Mouse (Mus musculus) inflammation-experienced regulatory T-cells, adult 6 months (primary cell): ENCODE results near the gene Tsks. TPM values are rescaled to one million over a fixed set of nuclear protein-coding genes. Genes with fewer than 3 reads are reported as not detected.

Experiments
- ATAC-seq: one replicate; pipeline ENCODE4 v1.8.0; 2017
- polyA plus RNA-seq, 3 experiments: library from polyadenylated mRNA; unstranded; fragments of 100-300 nt; shearing (Covaris generic); gene quantifications; one replicate each; pipeline ENCODE4 v1.2.1; 2017

Tsks gene
- polyA plus RNA-seq, 3 experiments from 2014 or later: not detected

DNA sequence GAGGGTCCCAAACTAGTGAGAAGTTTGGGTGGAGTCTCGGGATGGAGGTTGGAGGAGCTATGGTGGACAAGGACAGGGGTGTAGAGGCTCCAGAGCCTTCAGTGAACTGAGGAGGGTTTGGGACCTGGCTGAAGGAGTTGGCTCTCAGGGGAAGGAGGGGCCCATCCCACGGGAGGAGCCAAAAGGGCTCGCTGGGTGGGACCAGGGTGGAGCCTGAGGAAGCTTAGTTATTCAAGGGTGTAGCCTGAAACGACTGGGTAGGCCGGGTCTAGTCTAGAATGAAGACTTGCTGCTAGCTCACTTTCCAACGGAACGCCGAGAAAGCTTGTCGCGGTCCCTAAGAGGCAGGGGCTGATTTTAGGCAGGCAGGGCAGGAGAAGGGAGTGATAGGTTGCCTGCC, 9.0 kb downstream of the Tsks start:
- ATAC-seq: no peak

DNA sequence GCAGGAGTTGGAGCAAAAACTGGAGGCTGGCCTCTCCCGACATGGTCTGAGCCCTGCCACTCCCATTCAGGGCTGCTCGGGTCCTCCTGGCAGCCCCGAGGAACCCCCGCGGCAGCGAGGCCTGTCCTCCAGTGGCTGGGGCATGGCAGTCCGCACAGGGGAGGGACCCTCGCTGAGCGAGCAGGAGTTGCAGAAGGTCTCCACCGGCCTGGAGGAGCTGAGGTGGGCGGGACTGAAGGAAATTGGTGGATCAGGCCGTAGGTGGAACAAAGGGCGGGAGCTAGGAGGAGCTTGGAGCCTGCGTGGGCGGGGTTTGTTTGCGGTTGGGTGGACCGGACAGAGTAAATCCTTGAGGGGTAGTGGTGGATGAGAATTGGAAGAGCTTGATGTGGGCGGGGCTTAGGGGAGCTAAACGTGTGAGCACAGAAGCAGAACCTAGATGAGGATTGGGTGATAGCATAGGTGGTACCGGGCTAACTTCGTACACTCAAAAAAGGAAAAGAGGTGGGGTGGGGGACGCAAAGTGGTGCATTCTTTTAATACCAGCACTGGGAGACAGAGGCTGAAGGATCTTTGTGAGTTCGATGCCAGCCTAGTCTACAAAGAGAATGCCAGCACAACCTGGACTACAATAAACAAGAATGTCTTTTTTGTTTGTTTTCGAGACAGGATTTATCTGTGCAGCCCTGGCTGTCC, 9.8 kb downstream of the Tsks start:
- ATAC-seq: peak; percentile 56

DNA sequence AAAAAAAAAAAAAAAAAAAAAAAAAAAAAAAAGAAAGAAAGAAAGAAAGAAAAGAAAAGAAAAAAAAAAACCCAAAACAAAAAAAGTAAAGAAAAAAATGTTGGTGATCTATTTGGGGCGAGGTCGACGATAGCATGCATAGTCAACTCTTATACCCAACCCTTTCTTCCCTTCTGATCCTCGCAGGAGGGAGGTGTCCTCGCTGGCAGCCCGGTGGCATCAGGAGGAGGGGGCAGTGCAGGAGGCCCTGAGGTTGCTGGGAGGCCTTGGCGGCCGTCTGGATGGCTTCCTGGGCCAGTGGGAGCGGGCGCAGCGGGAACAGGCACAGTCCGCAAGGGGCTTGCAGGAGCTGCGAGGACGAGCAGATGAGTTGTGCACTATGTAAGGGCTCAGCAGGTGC, 10.6 kb downstream of the Tsks start:
- ATAC-seq: no peak

DNA sequence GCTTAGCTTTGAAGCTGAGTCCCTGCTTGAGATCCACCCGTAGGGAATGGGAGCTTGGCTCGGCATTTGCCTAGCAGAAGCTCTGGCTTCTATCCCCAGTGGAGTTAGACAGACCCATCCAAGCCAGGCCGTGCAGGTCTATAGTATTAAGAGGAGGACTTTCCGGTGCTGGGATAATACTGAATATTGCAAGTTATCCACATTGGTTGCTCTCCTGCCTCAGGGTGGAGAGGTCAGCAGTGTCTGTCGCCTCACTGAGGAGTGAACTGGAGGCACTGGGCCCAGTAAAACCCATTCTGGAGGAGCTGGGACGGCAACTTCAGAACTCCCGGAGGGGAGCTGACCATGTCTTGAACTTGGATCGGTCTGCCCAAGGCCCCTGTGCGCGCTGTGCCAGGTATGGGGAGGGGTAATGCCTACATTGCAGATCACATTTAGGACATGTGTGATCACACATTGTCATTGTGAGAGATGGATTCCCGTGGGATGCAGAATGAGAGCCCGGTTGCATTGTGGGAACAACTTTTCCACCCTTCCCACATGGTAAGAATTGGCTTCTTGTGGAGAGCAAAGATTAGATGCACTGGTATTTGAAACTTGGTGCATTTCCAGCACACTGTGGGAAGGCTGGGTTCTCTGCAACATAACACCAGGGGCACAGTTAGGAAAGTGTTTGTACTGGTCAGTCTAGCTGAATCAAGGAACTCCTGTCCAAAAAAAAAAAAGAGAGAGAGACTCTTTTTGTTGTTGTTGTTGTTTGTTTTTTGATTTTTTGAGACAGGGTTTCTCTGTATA, 11.3 kb downstream of the Tsks start:
- ATAC-seq: no peak

DNA sequence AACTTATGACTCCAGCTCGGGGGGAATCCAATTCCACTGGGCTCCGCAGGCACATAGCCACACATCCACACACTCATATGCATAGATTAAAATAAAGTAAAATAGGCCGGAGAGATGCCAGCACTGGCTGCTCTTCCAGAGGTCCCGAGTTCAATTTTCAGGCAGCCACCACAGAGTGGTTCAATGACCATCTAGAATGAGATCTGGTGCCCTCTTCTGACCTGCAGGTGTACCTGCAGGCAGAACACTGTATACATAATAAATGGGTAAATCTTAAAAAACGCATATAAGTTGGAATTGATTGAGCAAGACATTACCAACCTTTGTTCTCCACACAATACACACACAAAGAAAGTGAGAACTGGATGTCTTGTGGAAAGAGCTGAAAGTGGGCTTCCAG, 12.6 kb downstream of the Tsks start:
- no peak for ATAC-seq

DNA sequence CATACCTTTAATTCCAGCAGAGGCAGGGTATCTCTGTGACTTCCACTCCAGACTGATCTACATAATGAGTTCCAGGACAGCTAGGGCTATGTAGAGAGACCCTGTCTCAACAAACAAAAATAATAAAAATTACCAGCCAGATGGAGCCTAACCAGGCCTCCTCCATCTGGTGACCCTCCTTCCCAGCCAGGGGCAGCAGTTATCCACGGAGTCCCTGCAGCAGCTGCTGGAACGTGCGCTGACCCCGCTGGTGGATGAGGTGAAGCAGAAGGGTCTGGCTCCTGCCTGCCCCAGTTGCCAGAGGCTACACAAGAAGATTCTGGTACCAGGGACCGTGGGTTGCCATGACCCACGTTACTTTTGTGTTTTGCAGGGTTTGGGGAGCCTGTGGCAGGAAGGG, 13.3 kb downstream of the Tsks start:
- no peak for ATAC-seq

DNA sequence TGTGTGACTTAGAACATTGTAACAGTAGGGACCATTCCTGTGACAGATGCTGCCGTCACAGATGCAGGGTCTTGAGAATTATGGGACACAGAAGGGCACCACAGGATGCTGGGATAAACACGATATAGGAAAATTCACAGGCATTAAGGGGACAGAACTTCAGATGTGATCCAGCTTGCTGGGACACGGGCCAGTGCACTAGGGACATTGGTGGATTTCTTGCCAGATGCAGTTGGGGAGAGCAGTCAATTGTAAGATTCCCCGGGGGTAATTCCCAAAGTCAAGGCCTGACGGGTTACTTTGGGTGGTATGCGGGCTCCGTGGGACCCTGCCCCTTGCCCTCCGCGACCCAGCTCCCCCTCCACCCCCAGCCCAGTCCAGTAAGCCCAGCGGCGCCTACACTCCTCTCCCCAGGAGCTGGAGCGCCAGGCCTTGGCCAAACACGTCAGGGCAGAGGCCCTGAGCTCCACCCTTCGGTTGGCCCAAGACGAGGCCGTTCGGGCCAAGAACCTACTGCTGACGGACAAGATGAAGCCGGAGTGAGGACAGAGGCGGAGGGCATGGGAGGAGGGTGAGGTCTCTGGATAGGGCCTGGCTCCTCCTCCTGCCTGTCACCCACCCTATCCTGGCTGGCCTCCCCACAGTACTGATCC, 14.3 kb downstream of the Tsks start:
- ATAC-seq: no peak

DNA sequence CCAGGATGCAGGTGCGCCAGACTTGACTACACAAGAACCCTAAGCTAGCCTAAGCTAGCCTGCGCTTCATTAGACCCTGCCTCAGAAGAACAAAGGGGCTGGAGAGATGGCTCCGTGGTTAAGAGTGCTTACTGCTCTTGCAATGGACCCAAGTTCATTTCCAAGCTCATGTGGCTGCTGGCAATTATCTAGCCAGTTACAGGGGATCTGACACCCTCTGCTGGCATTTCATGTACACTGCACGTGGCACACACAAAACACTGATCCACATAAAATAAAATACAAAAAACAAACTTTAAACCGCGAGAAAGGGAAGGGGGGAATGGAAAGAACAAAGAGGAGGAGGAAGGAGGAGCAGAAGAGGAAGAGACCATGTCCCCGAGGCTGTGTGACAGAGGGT, 15.2 kb downstream of the Tsks start:
- ATAC-seq: no peak

DNA sequence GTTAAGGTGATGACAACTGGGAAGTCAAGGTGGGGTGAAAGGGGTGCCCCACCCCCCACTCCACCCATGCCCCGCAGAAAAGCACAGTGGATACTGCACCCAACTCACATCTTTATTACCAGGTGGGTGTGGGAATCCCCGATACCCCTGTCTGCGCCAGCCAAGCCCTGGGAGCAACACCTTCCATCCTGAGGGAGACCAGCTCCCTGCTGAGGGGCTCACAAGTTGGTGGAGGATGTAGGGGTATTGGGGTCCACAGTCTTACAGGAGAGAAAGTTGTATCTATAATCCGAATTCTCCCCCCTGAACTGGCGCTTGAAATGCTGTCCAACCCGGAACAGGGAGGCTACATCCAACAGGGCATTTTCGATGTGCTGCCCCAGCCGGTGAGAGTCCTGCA, 16.3 kb downstream of the Tsks start:
- ATAC-seq: no peak

DNA sequence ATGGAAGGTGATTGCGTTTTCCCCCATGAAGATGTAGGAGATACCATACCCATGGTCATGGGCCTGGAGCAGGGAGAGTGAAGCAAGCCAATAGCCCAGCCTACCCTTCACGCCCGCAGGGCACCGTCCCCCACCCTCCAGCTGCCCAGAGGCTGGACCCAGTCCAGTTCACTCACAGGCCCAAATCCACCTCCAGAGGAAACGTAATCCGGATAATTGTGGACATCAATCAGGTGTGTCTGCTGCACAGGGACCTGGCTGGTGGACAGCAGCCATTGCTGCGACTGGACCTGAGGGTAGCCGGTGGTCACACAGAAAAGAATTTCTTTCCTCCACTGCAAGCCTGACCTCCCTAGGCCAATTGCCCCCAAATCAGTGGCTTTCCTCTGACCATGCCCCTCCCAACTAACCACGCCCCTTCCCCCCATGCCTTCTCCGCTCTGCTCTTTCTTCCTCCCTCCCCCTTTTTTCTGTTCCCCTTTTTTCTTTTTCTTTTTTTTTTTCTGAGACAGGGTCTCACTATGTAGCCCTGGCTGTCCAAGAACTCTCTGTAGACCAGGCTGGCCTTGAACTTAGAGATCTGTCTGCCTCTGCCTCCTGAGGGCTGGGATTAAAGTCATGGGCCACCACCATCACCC, 17.0 kb downstream of the Tsks start:
- no peak for ATAC-seq

DNA sequence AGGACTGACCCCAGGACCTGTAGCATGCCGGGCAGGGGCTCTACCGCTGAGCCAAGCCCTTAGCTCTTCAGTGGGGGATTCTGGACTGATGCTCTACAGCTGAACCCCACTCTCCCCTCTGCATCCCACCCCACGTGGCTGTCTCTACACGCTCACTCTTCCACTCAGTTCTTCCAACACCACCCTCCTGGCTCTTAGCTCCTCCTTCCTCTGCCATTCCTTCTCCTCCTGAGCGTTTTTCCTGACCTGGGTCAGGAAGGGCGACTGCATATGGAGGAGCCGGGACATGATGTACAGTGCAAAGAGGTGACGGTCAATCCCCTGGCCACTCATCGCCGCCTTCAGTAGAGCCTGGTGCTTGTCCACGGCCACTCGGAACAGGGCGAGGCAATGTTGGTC, 17.5 kb downstream of the Tsks start:
- ATAC-seq: no peak

DNA sequence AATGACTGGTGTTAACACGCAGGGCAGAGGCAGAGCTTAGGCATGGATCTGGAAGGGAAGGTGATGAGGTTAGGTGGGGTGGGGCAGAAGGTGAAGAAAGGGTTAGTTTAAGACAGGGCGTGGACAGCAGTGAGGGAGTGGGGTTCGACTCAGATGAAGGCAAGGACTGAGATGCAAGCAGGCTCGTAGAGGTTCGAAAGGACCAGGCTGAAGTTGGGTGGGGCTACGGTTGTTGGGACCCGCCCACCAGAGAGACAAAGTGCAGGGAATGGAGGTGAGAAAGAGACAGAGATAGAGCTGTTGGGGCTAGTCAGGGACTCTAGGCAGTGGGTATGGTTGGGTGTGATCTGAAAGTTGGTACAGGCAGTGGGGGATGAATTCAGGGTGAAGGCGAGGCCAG, 19.3 kb downstream of the Tsks start:
- no peak for ATAC-seq

DNA sequence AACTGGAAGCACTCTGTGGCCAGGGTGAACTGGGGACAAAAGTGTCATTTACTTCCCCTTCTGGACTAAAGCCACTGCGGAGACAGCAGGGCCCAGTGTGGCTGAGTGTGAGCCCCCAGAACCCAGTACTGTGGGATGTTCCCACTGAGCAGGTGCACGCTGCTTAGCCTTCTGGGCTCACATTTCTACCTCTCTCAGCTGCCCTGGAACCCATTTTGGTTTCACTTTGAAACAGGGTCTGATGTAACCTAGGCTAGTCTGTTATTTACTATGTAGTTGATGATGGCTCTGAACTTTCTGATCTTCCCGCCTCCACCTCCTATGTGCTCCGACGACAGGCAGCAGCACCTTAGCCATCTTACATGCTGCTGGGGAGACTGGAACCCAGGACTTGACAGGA, 19.8 kb downstream of the Tsks start:
- no peak for ATAC-seq

DNA sequence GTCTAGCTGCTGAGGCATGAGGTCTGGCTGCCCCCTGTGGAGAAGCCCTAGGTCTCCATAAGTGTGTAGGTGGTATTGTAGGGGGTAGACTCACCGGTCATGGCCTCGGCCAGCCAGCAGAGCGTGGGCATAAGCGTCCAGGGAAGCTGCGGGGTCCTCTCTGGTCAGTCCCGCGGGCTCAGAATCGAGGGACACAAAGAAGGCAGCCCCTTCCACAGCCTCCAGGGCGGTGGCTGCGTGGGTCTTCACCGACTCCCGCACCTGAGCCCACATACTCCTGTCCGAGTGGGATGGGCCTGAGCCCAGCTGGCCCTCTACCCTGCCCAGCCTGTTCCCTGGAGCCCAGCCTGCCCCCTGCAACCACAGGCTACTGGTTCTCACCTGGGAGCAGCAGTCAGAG, 22.0 kb downstream of the Tsks start:
- no peak for ATAC-seq

DNA sequence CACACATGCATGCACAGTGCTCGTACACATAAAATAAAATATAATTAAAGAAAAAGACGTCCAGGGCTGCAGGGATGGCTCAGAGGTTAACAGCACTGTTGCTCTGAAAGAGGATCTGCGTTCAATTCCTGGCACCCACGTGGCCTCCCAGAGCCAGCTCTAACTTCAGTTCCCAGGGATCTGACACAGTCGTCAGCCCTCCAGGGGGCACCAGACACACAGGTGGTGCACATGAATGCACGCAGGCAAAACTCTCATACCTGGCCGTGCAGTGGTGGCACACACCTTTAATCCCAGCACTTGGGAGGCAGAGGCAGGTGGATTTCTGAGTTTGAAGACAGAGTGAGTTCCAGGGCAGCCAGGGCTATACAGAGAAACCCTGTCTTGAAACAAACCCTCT, 23.0 kb downstream of the Tsks start:
- ATAC-seq: no peak

DNA sequence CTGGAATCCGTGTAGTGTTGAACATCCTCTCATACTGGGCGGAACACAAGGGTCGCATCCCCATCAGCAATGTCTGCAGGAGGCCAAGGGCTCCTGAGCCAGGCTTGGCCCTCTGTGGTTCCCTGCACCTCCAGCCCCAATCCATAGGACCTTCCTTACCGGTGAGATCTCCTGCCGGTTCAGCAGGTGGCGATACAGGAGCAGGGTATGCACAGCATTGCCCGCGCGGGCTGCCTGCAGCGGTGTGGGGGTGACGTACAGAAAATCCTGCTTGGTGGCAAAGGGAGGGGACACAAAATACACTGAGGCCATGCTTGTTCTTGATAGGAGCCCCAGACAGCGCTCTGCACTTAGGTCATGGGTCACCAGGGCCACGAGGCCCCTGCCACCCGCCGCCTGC, 23.6 kb downstream of the Tsks start:
- ATAC-seq: no peak

DNA sequence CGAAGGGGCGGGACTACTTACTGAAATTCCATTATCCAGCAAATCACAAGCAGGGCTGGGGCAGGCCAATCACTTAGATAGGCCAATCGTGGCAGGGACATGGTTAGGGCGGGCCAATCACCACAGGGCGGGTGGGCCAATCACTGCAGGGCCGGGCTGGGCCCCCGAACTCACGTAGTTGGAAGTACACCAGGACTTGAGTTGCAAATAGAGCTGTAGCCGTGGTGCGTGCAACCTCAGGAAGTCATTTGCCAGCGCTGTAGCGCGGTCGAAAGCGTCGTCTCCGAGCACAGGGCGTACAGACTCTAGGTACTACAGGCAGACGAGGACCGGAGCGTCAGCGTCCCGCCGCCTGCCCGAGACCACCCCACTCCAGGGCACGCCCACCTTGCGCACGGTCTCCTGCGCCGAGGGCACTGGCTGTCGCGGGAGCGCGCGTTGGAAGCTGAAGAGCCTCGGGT, 27.3 kb downstream of the Tsks start:
- ATAC-seq: peak; percentile 90

DNA sequence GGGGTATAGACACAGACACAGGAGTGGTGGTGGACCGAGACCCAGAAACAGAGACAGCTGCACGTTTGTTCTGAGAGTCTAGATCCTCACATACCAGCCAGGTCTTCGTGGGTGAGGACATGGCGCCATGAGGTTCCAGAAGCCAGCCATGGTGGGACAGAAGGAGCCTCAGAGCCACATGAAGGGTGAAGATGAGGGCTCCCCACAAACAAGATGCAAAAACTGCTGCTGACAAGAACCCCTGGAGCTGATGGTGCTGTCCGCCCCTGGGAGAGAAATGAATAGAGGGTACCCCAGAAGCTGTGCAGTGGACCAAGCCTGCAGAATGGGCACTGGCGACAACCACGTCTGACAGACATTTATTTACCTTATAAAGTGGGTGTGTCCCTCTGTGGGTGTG, 28.1 kb downstream of the Tsks start:
- no peak for ATAC-seq

DNA sequence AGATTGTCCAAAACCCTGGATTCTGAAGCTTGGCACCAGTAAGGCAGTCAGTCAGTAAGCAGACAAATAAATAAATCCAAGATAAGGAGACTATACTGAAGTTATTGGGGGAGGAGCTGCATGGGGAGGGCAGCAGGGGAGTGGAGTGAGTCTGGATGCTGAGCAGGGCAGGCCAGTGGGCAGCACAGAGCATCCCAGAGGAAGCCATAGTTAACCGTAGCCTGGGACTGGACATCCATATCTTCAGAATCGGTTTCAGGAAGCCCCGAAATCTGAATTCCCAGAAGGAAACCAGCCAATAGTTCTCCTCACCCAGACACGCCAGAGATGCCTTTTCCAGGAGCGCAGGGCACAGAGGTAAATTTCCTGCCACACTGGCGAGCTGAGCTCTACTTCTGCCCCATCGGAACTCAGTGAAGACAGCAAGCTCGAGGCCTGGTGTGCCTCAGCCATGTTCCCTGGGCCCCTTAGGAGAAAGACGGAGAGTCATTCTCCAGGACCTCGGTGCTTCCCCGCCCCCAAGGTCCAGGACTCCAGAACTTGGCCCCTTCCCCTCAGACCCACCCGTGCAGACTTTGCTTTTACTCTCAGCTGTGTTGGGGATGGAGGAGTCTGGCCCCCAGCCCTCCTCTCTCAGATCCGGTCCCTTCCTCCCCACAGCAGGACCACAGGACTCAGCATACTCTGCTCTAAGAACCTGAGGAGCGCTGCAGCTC, 30.6 kb downstream of the Tsks start:
- ATAC-seq: no peak

DNA sequence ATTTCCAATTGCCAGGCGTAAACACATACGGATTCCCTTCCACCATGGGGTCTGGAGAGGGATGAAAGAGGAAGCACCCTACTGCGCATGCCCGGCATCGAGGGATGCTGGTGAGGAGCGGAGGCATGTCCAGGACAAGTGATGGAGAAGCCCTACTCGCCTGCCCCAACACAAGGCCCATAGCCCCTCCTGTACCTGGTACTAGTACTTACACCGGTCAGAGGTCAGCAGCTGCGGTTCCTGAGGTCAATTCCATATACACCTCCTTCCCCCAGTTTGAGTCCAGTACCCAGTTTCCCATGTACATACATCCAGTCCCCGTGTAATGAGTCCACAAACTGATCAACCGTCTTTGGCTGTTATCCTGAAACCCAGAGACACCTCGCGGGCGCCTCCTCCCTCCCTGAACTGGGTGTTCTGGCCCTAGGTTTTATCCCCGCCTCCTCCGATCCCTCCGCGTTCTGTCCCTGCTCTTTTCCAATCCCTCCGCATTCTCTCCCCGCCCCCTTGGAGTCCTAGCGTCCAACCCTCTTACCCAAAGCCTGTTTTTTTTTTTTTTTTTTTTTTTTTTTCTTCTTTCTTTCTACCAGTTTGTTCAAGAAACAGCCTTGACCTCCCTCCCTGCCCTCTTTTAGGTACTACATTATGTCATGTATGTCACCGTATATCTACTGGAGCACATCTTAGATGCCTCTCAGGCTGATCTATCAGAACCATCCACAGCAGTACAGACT, 31.5 kb downstream of the Tsks start, which contains the start of gene Cpt1c:
Gene Cpt1c (minus strand): TSS at position 469 of the 734 bp plus-strand sequence.
- no peak for ATAC-seq

DNA sequence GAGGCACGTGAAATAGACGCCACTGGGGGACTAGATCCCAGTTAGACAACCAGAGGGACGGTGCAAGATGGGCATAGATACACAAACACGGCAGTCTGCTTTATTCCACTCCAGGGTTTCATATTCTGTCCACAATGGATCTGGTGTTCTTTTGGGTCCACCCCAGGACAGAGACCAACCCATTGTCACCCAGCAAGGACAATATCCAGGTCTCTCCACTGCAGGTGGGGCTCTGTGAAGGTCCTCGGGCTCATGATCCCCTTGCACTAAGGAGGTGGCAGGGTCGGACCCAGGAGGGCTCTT, 32.1 kb downstream of the Tsks start:
- ATAC-seq: no peak

DNA sequence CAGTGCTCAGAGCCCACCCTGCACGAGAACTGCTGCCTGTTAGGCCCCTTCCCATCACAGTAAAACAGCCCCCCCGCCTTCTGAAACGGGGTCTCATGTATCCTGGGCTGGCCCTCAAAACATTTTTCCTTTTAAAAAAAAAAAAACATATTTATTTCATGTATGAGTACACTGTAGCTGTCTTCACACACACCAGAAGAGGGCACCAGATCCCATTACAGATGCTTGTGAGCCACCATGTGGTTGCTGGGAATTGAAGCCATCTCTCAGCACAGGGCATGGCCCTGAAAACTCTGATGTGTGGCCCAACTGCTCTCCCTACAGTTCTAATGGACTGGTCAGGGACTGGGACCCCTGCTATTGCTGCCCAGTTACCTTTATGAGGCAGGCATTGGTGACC, 35.3 kb downstream of the Tsks start:
- no peak for ATAC-seq
